Mouse (Mus musculus) liver, embryonic 16.5 days (tissue): Measurements from ENCODE around the gene Pspn. TPM values are rescaled to one million over a fixed set of nuclear protein-coding genes. Genes with fewer than 3 reads are reported as not detected.

Experiments used
- ATAC-seq: fragments of 200-750 bp; cut with Nextera tagmentation; 2 replicates; pipeline ENCODE4 v1.8.0; 2017; ENCODE audit warnings: low read depth, mild to moderate bottlenecking, moderate number of reproducible peaks, moderate library complexity
- H3K27ac ChIP-seq: fragments of 300-500 bp; sonication (generic); 2 replicates; pipeline ENCODE4 v1.5.1; 2014; ENCODE audit warnings: mild to moderate bottlenecking, low read length
- H3K27me3 ChIP-seq: fragments of 300-500 bp; sonication (generic); 2 replicates; pipeline ENCODE4 v1.6.1; 2014; ENCODE audit warnings: low read depth, low read length, mixed read lengths; ENCODE audit not compliant: control insufficient read depth, insufficient read depth
- H3K36me3 ChIP-seq: fragments of 300-500 bp; sonication (generic); 2 replicates; pipeline ENCODE4 v1.6.1; 2014; ENCODE audit warnings: mild to moderate bottlenecking; ENCODE audit not compliant: control insufficient read depth, insufficient read depth
- H3K4me1 ChIP-seq: fragments of 300-500 bp; sonication (generic); 2 replicates; pipeline ENCODE4 v1.6.1; 2014; ENCODE audit warnings: low read depth, low read length, mixed read lengths; ENCODE audit not compliant: control insufficient read depth
- H3K4me2 ChIP-seq: fragments of 300-500 bp; sonication (generic); 2 replicates; pipeline ENCODE4 v1.6.1; 2014; ENCODE audit warnings: low read depth, low read length, mixed read lengths
- H3K4me3 ChIP-seq: fragments of 300-500 bp; sonication (generic); 2 replicates; pipeline ENCODE4 v1.5.1; 2014; ENCODE audit warnings: low read depth, mild to moderate bottlenecking, low read length
- H3K9ac ChIP-seq: fragments of 300-500 bp; sonication (generic); 2 replicates; pipeline ENCODE4 v1.6.1; 2014; ENCODE audit warnings: low read depth, low read length
- H3K9me3 ChIP-seq: fragments of 300-500 bp; sonication (generic); replicated peaks from 2 replicates; pipeline ENCODE4 v1.6.1; 2016; ENCODE audit warnings: low read length; ENCODE audit not compliant: control insufficient read depth
- WGBS: fragments of 180-500 bp; shearing (Covaris S2); extraction: QIAGEN DNeasy Blood & Tissue Kit; methylation state at CpG from one replicate; pipeline ENCODE4 v1.1.7; 2014; ENCODE audit not compliant: insufficient replicate concordance; 5-methylcytosine and 5-hydroxymethylcytosine counted together
- polyA plus RNA-seq: library from polyadenylated mRNA; unstranded; fragments of >200 nt; fragmentation: Nextera tagmentation; extraction: Ambion mirVana; gene quantifications from 2 replicates; pipeline ENCODE4 v1.2.1, GENCODE M21; 2015

The Pspn gene
- polyA plus RNA-seq, 1 experiment from 2014 or later = not detected

- no peaks in the 10 kb centered on the region for H3K9me3 ChIP-seq
- no peak overlapping the region for H3K4me3 ChIP-seq
- no peaks in the 10 kb centered on the region for H3K4me1 ChIP-seq
- H3K9ac ChIP-seq = no peak overlapping the region
- no peak overlapping the region for H3K27ac ChIP-seq
- ATAC-seq = no peak
- H3K27me3 ChIP-seq = no peaks in the 10 kb centered on the region
- no peaks in the 10 kb centered on the region for H3K36me3 ChIP-seq
- H3K4me2 ChIP-seq = no peak overlapping the region
- 45% methylated on average over 3 of the region's 3 CpGs for WGBS
Observed at GRCm38 (mm10) chr17:56975391-56975790, 24.4 kb downstream of the Pspn start.

DNA sequence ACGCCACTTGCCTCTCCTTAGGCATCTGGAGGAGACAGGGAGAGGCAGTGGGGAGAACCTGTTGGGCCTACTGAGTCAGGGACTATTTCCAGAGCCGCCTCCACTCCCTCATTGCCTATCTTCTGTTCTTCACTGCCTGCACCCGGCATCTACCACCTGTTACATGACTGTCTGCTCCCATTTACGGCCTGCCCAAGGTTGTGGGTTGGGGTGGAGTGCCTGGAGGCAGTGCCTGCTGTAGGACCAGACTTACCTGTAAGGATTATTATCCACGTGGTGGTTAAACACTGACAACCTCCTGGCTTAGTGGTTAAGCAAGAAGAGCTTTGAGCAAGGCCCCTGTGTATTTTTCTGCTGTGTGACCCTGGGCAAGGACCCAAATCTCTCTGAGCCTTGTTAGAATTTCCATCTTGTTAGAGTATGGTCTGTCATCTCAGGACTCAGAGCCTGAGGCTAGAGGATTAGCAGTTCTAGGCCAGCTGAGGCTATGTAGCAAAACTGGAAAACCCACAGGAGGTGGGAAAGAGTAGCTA, 25.0 kb downstream of the Pspn start:
- no peak overlapping the region for H3K27ac ChIP-seq
- no peak overlapping the region for H3K4me2 ChIP-seq
- 50% methylated on average over 5 of the region's 5 CpGs for WGBS
- H3K9ac ChIP-seq = no peak overlapping the region
- no peak for ATAC-seq
- no peak overlapping the region for H3K4me3 ChIP-seq
- peaks cover 4% of the 10 kb centered on the region; the same call in 1 of the 2 replicates for H3K27me3 ChIP-seq
- H3K4me1 ChIP-seq = no peaks in the 10 kb centered on the region
- no peaks in the 10 kb centered on the region for H3K36me3 ChIP-seq
- no peaks in the 10 kb centered on the region for H3K9me3 ChIP-seq

- Histone ChIP-seq H3K4me2 (no peak overlapping the region), H3K9me3 (no peaks in the 10 kb centered on the region), H3K4me3 (no peak overlapping the region), H3K9ac (no peak overlapping the region), H3K27ac (no peak overlapping the region), H3K4me1 (no peaks in the 10 kb centered on the region), H3K36me3 (no peaks in the 10 kb centered on the region), H3K27me3 (peaks cover 4% of the 10 kb centered on the region; the same call in 1 of the 2 replicates)
- WGBS = 56% methylated on average over 13 of the region's 14 CpGs
- ATAC-seq = no peak
Observed at GRCm38 (mm10) chr17:56973956-56974707, 25.7 kb downstream of the Pspn start.

- ATAC-seq = no peak
- Histone ChIP-seq H3K4me3 (no peak overlapping the region), H3K4me2 (no peak overlapping the region), H3K27ac (no peak overlapping the region), H3K9me3 (no peaks in the 10 kb centered on the region), H3K27me3 (peaks cover 4% of the 10 kb centered on the region; the same call in 1 of the 2 replicates), H3K36me3 (no peaks in the 10 kb centered on the region), H3K9ac (no peak overlapping the region), H3K4me1 (no peaks in the 10 kb centered on the region)
- 44% methylated on average over 5 of the region's 5 CpGs for WGBS
Observed at GRCm38 (mm10) chr17:56970081-56970480, 29.7 kb downstream of the Pspn start.

GRCm38 (mm10) chr17:56969321-56969720, 30.5 kb downstream of the Pspn start:
- no peak for ATAC-seq
- peaks cover 4% of the 10 kb centered on the region; the same call in 1 of the 2 replicates for H3K27me3 ChIP-seq
- H3K27ac ChIP-seq = no peak overlapping the region
- WGBS = 38% methylated on average over 3 of the region's 3 CpGs
- H3K9ac ChIP-seq = no peak overlapping the region
- no peaks in the 10 kb centered on the region for H3K4me1 ChIP-seq
- H3K4me2 ChIP-seq = no peak overlapping the region
- H3K9me3 ChIP-seq = no peaks in the 10 kb centered on the region
- H3K36me3 ChIP-seq = no peaks in the 10 kb centered on the region
- H3K4me3 ChIP-seq = no peak overlapping the region

- H3K4me2 ChIP-seq = no peak overlapping the region
- H3K27me3 ChIP-seq = no peaks in the 10 kb centered on the region
- no peaks in the 10 kb centered on the region for H3K9me3 ChIP-seq
- 59% methylated on average over 6 of the region's 6 CpGs for whole genome bisulfite sequencing
- no peaks in the 10 kb centered on the region for H3K36me3 ChIP-seq
- no peaks in the 10 kb centered on the region for H3K4me1 ChIP-seq
- no peak overlapping the region for H3K4me3 ChIP-seq
- H3K27ac ChIP-seq = no peak overlapping the region
- H3K9ac ChIP-seq = no peak overlapping the region
- ATAC-seq = no peak
Observed at GRCm38 (mm10) chr17:56963646-56964045, 36.2 kb downstream of the Pspn start.

DNA sequence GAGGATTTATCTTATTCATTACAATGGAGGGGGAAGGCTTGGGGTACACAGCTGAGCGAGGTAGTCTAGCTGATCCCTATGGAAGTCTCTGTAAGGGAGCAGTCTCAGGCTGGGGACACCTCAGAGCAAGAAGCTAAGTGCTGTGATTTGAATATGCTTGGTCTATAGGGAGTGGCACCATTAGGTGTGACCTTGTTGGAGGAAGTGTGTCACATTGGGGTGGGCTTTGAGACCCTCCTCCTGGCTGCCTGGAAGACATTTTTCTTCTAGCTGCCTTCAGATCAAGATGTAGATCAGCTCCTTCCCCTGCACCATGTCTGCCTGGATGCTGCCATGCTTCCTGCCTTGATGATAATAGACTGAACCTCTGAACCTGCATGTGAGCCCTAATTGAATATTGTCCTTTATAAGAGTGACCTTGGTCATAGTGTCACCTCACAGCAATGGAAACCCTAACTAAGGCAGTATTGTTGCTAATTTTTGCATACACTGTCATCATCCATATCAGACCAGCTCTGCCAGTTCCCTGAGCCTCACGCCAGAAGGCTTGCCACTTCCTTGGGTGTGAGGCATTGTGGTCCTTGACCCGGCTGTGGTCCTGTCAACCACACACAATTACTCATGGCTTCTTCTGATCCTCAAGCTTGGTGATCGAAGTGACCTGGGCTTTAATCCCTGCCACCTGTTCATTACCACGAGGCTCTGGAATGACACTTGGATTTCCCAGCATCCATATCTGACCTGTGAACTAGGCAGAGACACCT, 37.0 kb downstream of the Pspn start:
- 40% methylated on average over 5 of the region's 5 CpGs for WGBS
- no peak for ATAC-seq
- Histone ChIP-seq H3K9me3 (no peaks in the 10 kb centered on the region), H3K36me3 (no peaks in the 10 kb centered on the region), H3K9ac (no peak overlapping the region), H3K4me1 (peaks cover 7% of the 10 kb centered on the region), H3K27ac (no peak overlapping the region), H3K4me2 (no peak overlapping the region), H3K27me3 (no peaks in the 10 kb centered on the region), H3K4me3 (no peak overlapping the region)

- Histone ChIP-seq H3K27ac (no peak overlapping the region), H3K4me1 (peaks cover 11% of the 10 kb centered on the region), H3K36me3 (no peaks in the 10 kb centered on the region), H3K9me3 (no peaks in the 10 kb centered on the region), H3K4me2 (no peak overlapping the region), H3K4me3 (no peak overlapping the region), H3K9ac (no peak overlapping the region), H3K27me3 (no peaks in the 10 kb centered on the region)
- ATAC-seq = no peak
- 65% methylated on average over 4 of the region's 4 CpGs for WGBS
Observed at GRCm38 (mm10) chr17:56961880-56962279, 37.9 kb downstream of the Pspn start.

- Histone ChIP-seq H3K4me2 (no peak overlapping the region), H3K36me3 (no peaks in the 10 kb centered on the region), H3K4me3 (no peak overlapping the region), H3K9me3 (no peaks in the 10 kb centered on the region), H3K27ac (no peak overlapping the region), H3K4me1 (peaks cover 11% of the 10 kb centered on the region), H3K9ac (no peak overlapping the region), H3K27me3 (no peaks in the 10 kb centered on the region)
- no peak for ATAC-seq
- 60% methylated on average over 4 of the region's 4 CpGs for WGBS
Observed at GRCm38 (mm10) chr17:56958667-56959066, 41.2 kb downstream of the Pspn start.
